Mouse (Mus musculus) neural tube, embryonic 11.5 days (tissue): ENCODE results near the gene Mrpl52. TPM values are rescaled to one million over a fixed set of nuclear protein-coding genes. Genes with fewer than 3 reads are reported as not detected.

Source experiments
- ATAC-seq: fragments of 200-750 bp; cut with Nextera tagmentation; 2 replicates; pipeline ENCODE4 v1.8.0; 2017; ENCODE audit warnings: moderate number of reproducible peaks, mild to moderate bottlenecking, moderate TSS enrichment, moderate library complexity; ENCODE audit not compliant: insufficient read depth, low FRiP score, low TSS enrichment
- DNase-seq: peaks from one replicate; pipeline ENCODE4 v3.0.0-alpha.2; 2015; ENCODE audit warnings: low spot score
- H3K27ac ChIP-seq: fragments of 300-500 bp; sonication (generic); 2 replicates; pipeline ENCODE4 v1.5.1; 2014; ENCODE audit warnings: low read depth, mild to moderate bottlenecking, low read length
- H3K27me3 ChIP-seq: fragments of 300-500 bp; sonication (generic); 2 replicates; pipeline ENCODE4 v1.6.1; 2014; ENCODE audit warnings: mild to moderate bottlenecking, low read length, mixed read lengths; ENCODE audit not compliant: control insufficient read depth, insufficient read depth
- H3K36me3 ChIP-seq: fragments of 300-500 bp; sonication (generic); 2 replicates; pipeline ENCODE4 v1.6.1; 2014; ENCODE audit warnings: mild to moderate bottlenecking, low read length, moderate library complexity, mixed read lengths; ENCODE audit not compliant: control insufficient read depth, insufficient read depth
- H3K4me1 ChIP-seq: fragments of 300-500 bp; sonication (generic); 2 replicates; pipeline ENCODE4 v1.6.1; 2014; ENCODE audit warnings: low read length, mixed read lengths; ENCODE audit not compliant: control insufficient read depth, insufficient read depth
- H3K4me2 ChIP-seq: fragments of 300-500 bp; sonication (generic); 2 replicates; pipeline ENCODE4 v1.6.1; 2014; ENCODE audit warnings: low read depth, mild to moderate bottlenecking, moderate library complexity
- H3K4me3 ChIP-seq: fragments of 300-500 bp; sonication (generic); 2 replicates; pipeline ENCODE4 v1.5.1; 2014; ENCODE audit warnings: low read depth, low read length
- H3K9ac ChIP-seq: fragments of 300-500 bp; sonication (generic); 2 replicates; pipeline ENCODE4 v1.6.1; 2014; ENCODE audit warnings: mild to moderate bottlenecking, low read length
- H3K9me3 ChIP-seq: fragments of 300-500 bp; sonication (generic); 2 replicates; pipeline ENCODE4 v1.6.1; 2016; ENCODE audit warnings: low read length; ENCODE audit not compliant: control insufficient read depth
- WGBS: fragments of 180-500 bp; shearing (Covaris S2); extraction: QIAGEN DNeasy Blood & Tissue Kit; methylation state at CpG from one replicate; pipeline ENCODE4 v1.1.7; 2014; 5-methylcytosine and 5-hydroxymethylcytosine counted together
- polyA plus RNA-seq: library from polyadenylated mRNA; unstranded; fragments of >200 nt; fragmentation: Nextera tagmentation; extraction: Ambion mirVana; gene quantifications from 2 replicates; pipeline ENCODE4 v1.2.1, GENCODE M21; 2014

The Mrpl52 gene
- polyA plus RNA-seq, 1 experiment from 2014 or later = 190 TPM

DNA sequence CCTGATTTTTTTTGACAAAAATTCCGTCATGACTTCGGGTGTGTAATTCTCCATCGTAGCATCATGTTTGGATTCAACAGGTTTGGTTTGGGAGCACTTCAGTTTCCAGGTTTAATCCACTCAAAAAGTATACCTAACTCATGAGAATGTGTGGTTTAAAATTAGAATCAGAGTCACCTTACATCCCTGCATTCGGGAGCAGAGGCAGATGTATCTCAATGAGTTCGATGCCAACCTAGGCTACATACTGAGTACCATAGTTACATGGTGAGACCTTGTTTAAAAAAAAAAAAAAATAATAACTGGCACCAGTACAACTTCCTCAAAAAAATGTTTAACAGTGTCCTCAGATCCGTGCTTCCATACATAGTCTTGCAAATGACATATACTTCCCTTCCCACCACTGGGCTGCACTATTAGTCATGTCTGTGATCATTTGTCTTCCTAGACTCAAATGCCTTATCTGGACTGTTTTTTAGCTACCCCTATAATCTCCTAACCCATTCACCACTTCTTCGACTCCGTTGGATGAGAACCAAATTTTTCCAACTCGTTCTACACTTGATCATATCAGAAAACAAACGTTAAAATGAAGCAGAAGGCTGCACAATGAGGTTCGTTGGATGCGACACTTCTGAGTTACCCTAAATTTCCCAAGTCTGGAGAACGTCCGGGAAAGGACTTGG, 563 bp upstream of the Mrpl52 start:
- Histone ChIP-seq H3K27ac (peak overlapping the region; percentile 67), H3K4me3 (peak overlapping the region; percentile 89), H3K36me3 (no peaks in the 10 kb centered on the region), H3K4me1 (peaks cover 15% of the 10 kb centered on the region), H3K9me3 (no peaks in the 10 kb centered on the region), H3K27me3 (no peaks in the 10 kb centered on the region), H3K9ac (peak overlapping the region; percentile 87), H3K4me2 (peak overlapping the region; percentile 48)
- DNase-seq = no peak
- 34% methylated on average over 14 of the region's 14 CpGs for WGBS
- no peak; the same call in 1 of the 2 replicates for ATAC-seq

DNA sequence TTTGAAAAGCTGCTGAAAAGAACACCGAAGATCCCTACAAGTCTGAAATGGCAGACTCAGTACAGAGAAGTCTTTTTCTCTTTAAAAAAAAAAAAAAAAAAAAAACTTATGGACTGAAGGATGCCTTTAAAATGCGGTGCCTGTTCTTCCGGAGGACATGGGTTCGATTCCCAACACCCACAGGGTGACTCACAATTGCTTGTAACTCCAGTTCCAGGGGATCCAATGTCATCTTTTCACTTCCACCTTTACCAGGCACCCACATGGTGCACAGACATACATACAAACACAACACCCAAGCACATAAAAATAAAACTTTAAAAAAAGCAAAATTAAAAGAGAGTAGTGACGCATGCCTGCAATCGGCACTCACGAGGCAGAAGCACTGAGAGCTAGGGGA, 987 bp downstream of the Mrpl52 start:
- H3K9me3 ChIP-seq = no peaks in the 10 kb centered on the region
- DNase-seq = no peak
- H3K36me3 ChIP-seq = no peaks in the 10 kb centered on the region
- no peak for ATAC-seq
- peak overlapping the region; percentile 48 for H3K4me2 ChIP-seq
- no peak overlapping the region for H3K27ac ChIP-seq
- H3K27me3 ChIP-seq = no peaks in the 10 kb centered on the region
- H3K9ac ChIP-seq = no peak overlapping the region
- peak overlapping the region; percentile 89 for H3K4me3 ChIP-seq
- peaks cover 15% of the 10 kb centered on the region for H3K4me1 ChIP-seq
- WGBS = 95% methylated on average over 7 of the region's 7 CpGs

DNA sequence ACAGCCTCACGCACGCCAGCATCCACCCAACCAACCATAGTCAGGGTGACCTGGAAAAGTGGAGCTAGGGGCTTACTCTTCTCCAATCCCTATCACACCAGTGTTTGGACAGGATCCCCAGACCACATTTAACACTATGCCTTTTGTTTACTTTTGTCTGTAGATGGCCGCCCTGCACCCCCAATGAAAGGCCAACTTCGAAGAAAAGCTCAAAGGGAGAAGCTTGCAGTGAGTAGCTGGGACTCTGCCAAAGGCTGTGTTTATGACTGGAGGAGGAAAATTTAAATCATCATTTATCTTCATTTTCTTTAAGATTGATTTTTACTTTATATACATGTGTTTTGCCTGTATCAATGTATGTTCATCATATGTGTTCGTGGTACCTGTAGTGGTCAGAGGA, 1.7 kb downstream of the Mrpl52 start:
- ATAC-seq (no peak), DNase-seq (no peak)
- Histone ChIP-seq H3K4me2 (no peak overlapping the region), H3K4me1 (peaks cover 17% of the 10 kb centered on the region), H3K36me3 (no peaks in the 10 kb centered on the region), H3K9me3 (no peaks in the 10 kb centered on the region), H3K27me3 (no peaks in the 10 kb centered on the region), H3K9ac (no peak overlapping the region), H3K27ac (no peak overlapping the region), H3K4me3 (no peak overlapping the region)
- 94% methylated on average over 5 of the region's 5 CpGs for WGBS

GRCm38 (mm10) chr14:54429332-54430093, 2.8 kb downstream of the Mrpl52 start:
- DNase-seq (no peak), ATAC-seq (no peak)
- Histone ChIP-seq H3K9me3 (no peaks in the 10 kb centered on the region), H3K36me3 (no peaks in the 10 kb centered on the region), H3K4me3 (no peak overlapping the region), H3K27ac (no peak overlapping the region), H3K9ac (no peak overlapping the region; the same call in 1 of the 2 replicates), H3K4me2 (peak overlapping the region; percentile 65), H3K4me1 (peaks cover 18% of the 10 kb centered on the region), H3K27me3 (no peaks in the 10 kb centered on the region)
- WGBS = 70% methylated on average over 7 of the region's 7 CpGs

DNA sequence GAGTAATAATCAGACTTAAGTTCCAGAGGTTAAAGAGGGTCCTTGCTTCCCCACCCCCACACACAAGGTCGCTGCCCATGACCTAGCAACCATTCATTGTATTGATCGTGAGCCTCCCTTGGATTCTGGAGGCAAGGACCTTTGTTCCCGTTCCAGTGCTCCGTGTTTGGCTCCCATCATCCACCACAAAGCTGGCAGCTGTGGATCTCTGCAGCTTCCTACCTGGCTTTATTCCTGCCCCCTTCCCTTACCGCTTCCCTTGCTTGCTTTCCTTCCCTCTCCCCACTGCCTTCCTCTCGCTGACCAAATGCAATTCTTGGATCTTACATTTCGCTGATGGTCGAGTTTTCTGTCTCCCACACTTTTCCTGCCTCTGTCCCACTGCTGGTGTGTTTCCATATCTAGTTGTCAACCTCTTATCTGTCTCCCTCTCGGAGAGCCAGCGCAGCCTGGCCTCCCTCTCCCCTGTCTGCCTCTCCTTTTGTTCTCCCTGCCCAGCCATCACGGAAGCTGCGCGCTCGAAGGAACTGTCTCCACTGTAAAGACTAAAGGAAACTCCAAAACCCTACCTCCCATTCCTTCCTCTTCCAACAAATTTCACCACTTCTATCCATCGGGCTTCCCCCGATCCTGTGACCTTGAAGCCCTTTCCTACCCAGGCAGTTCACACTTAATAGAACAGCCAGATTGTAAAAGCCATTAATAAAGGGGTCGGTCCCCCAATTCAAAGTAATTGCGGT, 3.9 kb downstream of the Mrpl52 start:
- Histone ChIP-seq H3K36me3 (no peaks in the 10 kb centered on the region), H3K9ac (peak overlapping the region; percentile 92), H3K27ac (peak overlapping the region; percentile 74), H3K4me2 (peak overlapping the region; percentile 65), H3K4me3 (peak overlapping the region; percentile 60), H3K27me3 (no peaks in the 10 kb centered on the region), H3K4me1 (peaks cover 18% of the 10 kb centered on the region), H3K9me3 (no peaks in the 10 kb centered on the region)
- no peak for ATAC-seq
- 4% methylated on average over 18 of the region's 18 CpGs for WGBS
- no peak for DNase-seq

GRCm38 (mm10) chr14:54431334-54432077, 4.8 kb downstream of the Mrpl52 start, which contains the start of gene Mmp14:
Mmp14 (plus strand) TSS chr14:54431612.
- Histone ChIP-seq H3K9ac (peak within 1 kb of the TSS; percentile 92), H3K9me3 (no peaks in the 10 kb centered on the region), H3K27me3 (no peaks in the 10 kb centered on the region), H3K27ac (peak within 1 kb of the TSS; percentile 74), H3K4me2 (peak within 1 kb of the TSS; percentile 65), H3K36me3 (no peaks in the 10 kb centered on the region), H3K4me3 (peak within 1 kb of the TSS; percentile 60), H3K4me1 (peaks cover 18% of the 10 kb centered on the region)
- ATAC-seq = peak; percentile 36
- peak; percentile 76 for DNase-seq
- 1% methylated on average over 49 of the region's 49 CpGs for WGBS

GRCm38 (mm10) chr14:54432078-54432836, 5.5 kb downstream of the Mrpl52 start:
- DNase-seq (peak; percentile 61), ATAC-seq (peak; percentile 32)
- Histone ChIP-seq H3K27ac (peak overlapping the region; percentile 74; the same call in 1 of the 2 replicates), H3K27me3 (no peaks in the 10 kb centered on the region), H3K9me3 (no peaks in the 10 kb centered on the region), H3K4me2 (peak overlapping the region; percentile 65), H3K4me1 (peaks cover 18% of the 10 kb centered on the region), H3K36me3 (no peaks in the 10 kb centered on the region), H3K4me3 (peak overlapping the region; percentile 60), H3K9ac (peak overlapping the region; percentile 92)
- 4% methylated on average over 54 of the region's 54 CpGs for WGBS
